Comparison of ENCODE assay signal across 9 mouse cellular contexts in the genomic region with DNA sequence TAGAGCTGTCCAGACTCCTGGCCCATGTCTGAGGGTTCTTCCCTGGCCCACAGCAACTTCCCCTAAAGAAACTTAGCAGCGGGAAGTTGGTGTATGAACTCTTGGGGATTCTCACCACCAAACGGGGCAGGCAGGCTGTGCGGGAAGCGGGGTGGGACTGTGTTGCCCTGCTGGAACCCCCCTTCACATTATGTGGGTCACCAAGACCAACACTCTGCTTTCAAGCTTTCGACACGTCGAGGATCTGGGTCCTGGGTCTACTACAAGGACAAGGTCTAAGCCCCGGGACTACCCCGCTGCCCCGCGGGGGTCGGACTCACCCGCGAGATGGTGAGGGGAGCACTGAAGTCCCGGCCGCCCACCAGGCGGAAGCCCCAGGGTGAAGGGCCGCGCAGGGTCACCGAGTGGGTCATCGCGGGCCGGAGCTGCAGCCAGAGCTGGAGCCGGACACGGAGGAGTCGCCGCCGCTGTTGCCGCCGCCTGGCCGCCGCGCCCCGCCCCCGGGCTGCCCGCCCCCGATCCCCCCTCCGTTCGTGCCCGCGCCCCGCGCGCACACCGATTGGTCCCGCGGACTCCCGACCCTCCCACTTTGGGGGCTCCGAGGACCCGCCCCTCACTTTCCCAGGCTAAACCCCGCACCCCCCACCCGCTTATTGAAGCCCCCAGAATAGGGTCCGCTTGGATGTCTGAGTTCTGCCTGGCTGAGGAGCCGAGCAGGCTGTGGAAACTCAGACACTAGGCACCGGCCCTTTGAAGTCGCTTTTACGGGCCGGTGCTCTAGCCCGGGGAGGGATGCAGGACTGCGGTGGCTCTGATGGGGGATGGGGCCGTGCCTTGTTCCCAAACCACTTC. TPM values are rescaled to one million over a fixed set of nuclear protein-coding genes. Genes with fewer than 3 reads are reported as not detected.
DNase-seq lines count a peak whose midpoint lies in the region; ATAC-seq and TF ChIP-seq lines count a peak whose summit lies in the region.
"Had no signal": no experiment of that assay in that cellular context is flagged by ENCODE, and none has a peak within 500 bp of the region (broad histone marks: within the 10 kb centered on the region; RNA-seq: fewer than 3 reads in every experiment).

Gene Pdlim4 (minus strand): TSS at position 495 of the 852 bp plus-strand sequence.

- no peaks in the 10 kb centered on the region for H3K27me3 ChIP-seq in kidney, adult 2 months (replicated peaks; ENCODE audit: control insufficient read depth, insufficient read depth, low read length)
- H3K27me3 ChIP-seq in forebrain, embryonic 16.5 days (replicated peaks; ENCODE audit: control insufficient read depth, insufficient read depth, low read length) = no peaks in the 10 kb centered on the region
- H3K27me3 ChIP-seq in hindbrain, embryonic 14.5 days (ENCODE audit: control insufficient read depth, insufficient read depth, low read length) = peaks cover 6% of the 10 kb centered on the region; the same call in 1 of the 2 replicates
- H3K27me3 ChIP-seq in limb, embryonic 15.5 days = no peaks in the 10 kb centered on the region
- H3K27me3 ChIP-seq in neural tube, embryonic 11.5 days (ENCODE audit: control insufficient read depth, insufficient read depth, low read length) = no peaks in the 10 kb centered on the region
- H3K27me3 ChIP-seq: Patski had no signal

- peak within 1 kb of the TSS; percentile 71 for H3K9ac ChIP-seq in forebrain, embryonic 16.5 days (replicated peaks; ENCODE audit: low read depth, low read length)
- peak within 1 kb of the TSS; percentile 69 for H3K9ac ChIP-seq in hindbrain, embryonic 14.5 days
- peak within 1 kb of the TSS; percentile 64 for H3K9ac ChIP-seq in limb, embryonic 15.5 days
- peak within 1 kb of the TSS; percentile 65 for H3K9ac ChIP-seq in neural tube, embryonic 11.5 days (ENCODE audit: low read length)

- H3K4me1 ChIP-seq in kidney, adult 2 months (ENCODE audit: control insufficient read depth, insufficient read depth, low read length) = no peaks in the 10 kb centered on the region
- peaks cover 20% of the 10 kb centered on the region for H3K4me1 ChIP-seq in forebrain, embryonic 16.5 days (replicated peaks; ENCODE audit: control insufficient read depth, insufficient read depth, low read length)
- peaks cover 11% of the 10 kb centered on the region; the same call in 1 of the 2 replicates for H3K4me1 ChIP-seq in hindbrain, embryonic 14.5 days (replicated peaks; ENCODE audit: control insufficient read depth, insufficient read depth, low read length)
- H3K4me1 ChIP-seq in limb, embryonic 15.5 days = peaks cover 70% of the 10 kb centered on the region
- H3K4me1 ChIP-seq in neural tube, embryonic 11.5 days (ENCODE audit: control insufficient read depth, insufficient read depth, low read length) = peaks cover 7% of the 10 kb centered on the region; the same call in 1 of the 2 replicates

- H3K4me2 ChIP-seq in forebrain, embryonic 16.5 days (ENCODE audit: low read length) = peak within 1 kb of the TSS; percentile 89
- peak within 1 kb of the TSS; percentile 95 for H3K4me2 ChIP-seq in hindbrain, embryonic 14.5 days (replicated peaks)
- peak within 1 kb of the TSS; percentile 84 for H3K4me2 ChIP-seq in limb, embryonic 15.5 days
- H3K4me2 ChIP-seq in neural tube, embryonic 11.5 days (ENCODE audit: low read depth) = peak within 1 kb of the TSS; percentile 88

- peak within 1 kb of the TSS; percentile 7; the same call in 1 of the 2 replicates for H3K27ac ChIP-seq in kidney, adult 2 months (ENCODE audit: insufficient read depth, low read depth, low read length)
- no peak within 1 kb of the TSS for H3K27ac ChIP-seq in forebrain, embryonic 16.5 days (ENCODE audit: low read length)
- no peak within 1 kb of the TSS for H3K27ac ChIP-seq in hindbrain, embryonic 14.5 days
- peak within 1 kb of the TSS; percentile 84 for H3K27ac ChIP-seq in limb, embryonic 15.5 days
- 0 out of 2 replicates have a peak within 1 kb of the TSS, but pooled peaks have one; percentile 34 for H3K27ac ChIP-seq in neural tube, embryonic 11.5 days (ENCODE audit: low read depth, low read length)

- no peaks in the 10 kb centered on the region for H3K36me3 ChIP-seq in kidney, adult 2 months (ENCODE audit: control insufficient read depth, insufficient read depth, low read length)
- H3K36me3 ChIP-seq in forebrain, embryonic 16.5 days (ENCODE audit: control insufficient read depth, insufficient read depth) = no peaks in the 10 kb centered on the region
- no peaks in the 10 kb centered on the region for H3K36me3 ChIP-seq in hindbrain, embryonic 14.5 days (replicated peaks; ENCODE audit: control insufficient read depth, insufficient read depth)
- no peaks in the 10 kb centered on the region for H3K36me3 ChIP-seq in limb, embryonic 15.5 days
- no peaks in the 10 kb centered on the region for H3K36me3 ChIP-seq in neural tube, embryonic 11.5 days (ENCODE audit: control insufficient read depth, insufficient read depth, low read length)

- DNase-seq in kidney, adult 2 months = peak; percentile 33
- DNase-seq in kidney, adult 8-10 months = no peak
- DNase-seq in ZHBTc4 (ENCODE audit: low read depth, low spot score) = peak; percentile 63
- DNase-seq in hindbrain, embryonic 14.5 days (ENCODE audit: low spot score) = peak; percentile 47
- peak; percentile 80 for DNase-seq in neural tube, embryonic 11.5 days (ENCODE audit: low spot score)
- no peak for DNase-seq in c-Kit-positive CD71-positive TER-119-positive erythroid progenitor cells, embryonic 14.5 days (ENCODE audit: low spot score)

- peak within 1 kb of the TSS; percentile 44; the same call in 1 of the 2 replicates for H3K4me3 ChIP-seq in kidney, adult 2 months (ENCODE audit: insufficient read depth, low read depth, low read length)
- peak within 1 kb of the TSS; percentile 63 for H3K4me3 ChIP-seq in forebrain, embryonic 16.5 days (replicated peaks; ENCODE audit: low read length)
- peak within 1 kb of the TSS; percentile 53 for H3K4me3 ChIP-seq in hindbrain, embryonic 14.5 days (replicated peaks; ENCODE audit: low read length)
- H3K4me3 ChIP-seq in limb, embryonic 15.5 days = peak within 1 kb of the TSS; percentile 69
- H3K4me3 ChIP-seq in neural tube, embryonic 11.5 days (ENCODE audit: low read depth, low read length) = peak within 1 kb of the TSS; percentile 56

- ATAC-seq in forebrain, embryonic 16.5 days = peak; percentile 79
- ATAC-seq in hindbrain, embryonic 14.5 days (ENCODE audit: low FRiP score) = peak; percentile 61; the same call in 1 of the 2 replicates
- ATAC-seq in limb, embryonic 15.5 days (ENCODE audit: insufficient number of reproducible peaks, low FRiP score, low TSS enrichment, low read depth) = peak; percentile 3; the same call in 1 of the 2 replicates
- ATAC-seq in neural tube, embryonic 11.5 days (ENCODE audit: insufficient read depth, low FRiP score, low TSS enrichment) = peak; percentile 65
- ATAC-seq: Patski had no signal

- no peaks in the 10 kb centered on the region for H3K9me3 ChIP-seq in forebrain, embryonic 16.5 days (ENCODE audit: control insufficient read depth, low read length)
- no peaks in the 10 kb centered on the region for H3K9me3 ChIP-seq in hindbrain, embryonic 14.5 days (ENCODE audit: control insufficient read depth, low read length)
- H3K9me3 ChIP-seq in limb, embryonic 15.5 days = no peaks in the 10 kb centered on the region
- H3K9me3 ChIP-seq in neural tube, embryonic 11.5 days (ENCODE audit: control insufficient read depth, low read length) = no peaks in the 10 kb centered on the region; the same call in 1 of the 2 replicates

- 6% methylated on average over 60 of the region's 61 CpGs for WGBS in kidney, adult 2 months
- under 1% methylated on average over 49 of the region's 61 CpGs for WGBS in forebrain, embryonic 16.5 days
- 1% methylated on average over 60 of the region's 61 CpGs for WGBS in hindbrain, embryonic 14.5 days
- WGBS in limb, embryonic 15.5 days = under 1% methylated on average over 48 of the region's 61 CpGs
- WGBS in neural tube, embryonic 11.5 days = 2% methylated on average over 40 of the region's 61 CpGs

- no peak for TF ChIP-seq CTCF in kidney, adult 2 months (conservative IDR thresholded peaks at IDR 0.05; ENCODE audit: insufficient read depth, insufficient read length, low read depth, low read length)

- no peak for TF ChIP-seq POLR2A in kidney, adult 2 months (IDR thresholded peaks at IDR 0.05; ENCODE audit: low read depth, low read length)

RNA-seq across cellular contexts. Expression of gene Pdlim4, which starts in this region (rescaled TPM):
- polyA plus RNA-seq in kidney, adult 2 months (2012; rRNA removed) = 13.0 and 15.2 TPM in 2 replicates
- 45.3 and 49.5 TPM in 2 replicates for polyA plus RNA-seq in forebrain, embryonic 16.5 days (2015; fragmentation: Nextera tagmentation; extraction: Ambion mirVana)
- 26.3 and 30.0 TPM in 2 replicates for polyA plus RNA-seq in hindbrain, embryonic 14.5 days (2014; fragmentation: Nextera tagmentation; extraction: Ambion mirVana)
- 125 and 136 TPM in 2 replicates for polyA plus RNA-seq in limb, embryonic 15.5 days (2015; fragmentation: Nextera tagmentation; extraction: Ambion mirVana)
- 59.7 and 65.1 TPM in 2 replicates for polyA plus RNA-seq in neural tube, embryonic 11.5 days (2014; fragmentation: Nextera tagmentation; extraction: Ambion mirVana)

Comparison
In these comparisons a context has a peak if more than half of its experiments do, and no peak if none do; other contexts are left out.
1. DNase-seq: peak in kidney, adult 2 months (single experiment), ZHBTc4 (single experiment), hindbrain, embryonic 14.5 days (single experiment) and neural tube, embryonic 11.5 days (single experiment); none in kidney, adult 8-10 months (0 of 2) and c-Kit-positive CD71-positive TER-119-positive erythroid progenitor cells, embryonic 14.5 days (single experiment).
2. H3K27ac ChIP-seq: peak in kidney, adult 2 months (single experiment), limb, embryonic 15.5 days (single experiment) and neural tube, embryonic 11.5 days (single experiment); none in forebrain, embryonic 16.5 days (single experiment) and hindbrain, embryonic 14.5 days (single experiment).
3. ATAC-seq: peak in every context shown above with its lines; median percentile 79 in forebrain, embryonic 16.5 days; 65 in neural tube, embryonic 11.5 days; 61 in hindbrain, embryonic 14.5 days; 3 in limb, embryonic 15.5 days.
4. Peak in every context shown above with its lines, with median percentiles within 50 percentile points of each other: H3K4me3 ChIP-seq, H3K4me2 ChIP-seq and H3K9ac ChIP-seq.